Mouse (Mus musculus) E14TG2a.4 (cell line): ENCODE results near the gene Platr17.

Experiments
- H3K27me3 ChIP-seq: 2 replicates; pipeline ENCODE4 v1.6.1; 2014; ENCODE audit warnings: low read length, control low read depth; ENCODE audit not compliant: insufficient read depth
- H3K36me3 ChIP-seq: 2 replicates; pipeline ENCODE4 v1.6.1; 2014; ENCODE audit warnings: low read length, control low read depth; ENCODE audit not compliant: insufficient read depth
- H3K4me1 ChIP-seq: replicated peaks from 2 replicates; pipeline ENCODE4 v1.6.1; 2014; ENCODE audit warnings: low read depth, low read length, control low read depth
- H3K4me3 ChIP-seq: replicated peaks from 2 replicates; pipeline ENCODE4 v1.5.1; 2014; ENCODE audit warnings: mild to moderate bottlenecking, low read length
- H3K9me3 ChIP-seq: 2 replicates; pipeline ENCODE4 v1.6.1; 2014; ENCODE audit warnings: low read length, control low read depth
- CTCF ChIP-seq: conservative IDR thresholded peaks from 2 replicates; pipeline ENCODE4 v1.5.1; 2014; ENCODE audit warnings: low read length
- NANOG ChIP-seq: IDR thresholded peaks from 2 replicates; pipeline ENCODE4 v1.6.1; 2014; ENCODE audit warnings: borderline replicate concordance, low read length, mixed read lengths
- POU5F1 ChIP-seq: IDR thresholded peaks from 2 replicates; pipeline ENCODE4 v1.6.1; 2014; ENCODE audit warnings: low read length, borderline replicate concordance

Platr17 gene

DNA sequence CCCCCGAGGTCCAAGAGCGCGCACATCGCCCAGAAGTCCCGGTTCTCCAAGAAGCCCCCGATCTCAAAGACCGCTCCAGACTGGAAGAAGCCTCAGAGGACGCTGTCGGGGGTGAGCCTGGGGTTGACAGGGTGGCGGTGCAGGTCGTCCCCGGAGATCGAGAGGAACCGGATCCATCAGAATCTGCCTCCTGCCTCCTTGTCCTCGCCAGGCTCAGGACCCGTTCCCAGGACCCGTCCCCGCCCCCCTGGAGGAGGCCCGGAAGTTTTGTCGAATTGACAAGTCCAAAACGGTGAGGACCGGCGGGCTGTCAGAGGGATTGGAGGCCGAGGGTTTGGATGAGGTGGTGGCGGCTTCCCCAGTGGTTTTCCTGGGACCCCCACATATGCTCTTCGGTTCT, 36.0 kb downstream of the Platr17 start:
- peaks cover 59% of the 10 kb centered on the region for H3K4me1 ChIP-seq
- peak overlapping the region; percentile 99 for H3K4me3 ChIP-seq
- no peaks in the 10 kb centered on the region for H3K27me3 ChIP-seq
- no peak for TF ChIP-seq NANOG
- no peak for TF ChIP-seq CTCF
- TF ChIP-seq POU5F1: no peak
- H3K36me3 ChIP-seq: peaks cover 78% of the 10 kb centered on the region
- H3K9me3 ChIP-seq: no peaks in the 10 kb centered on the region

DNA sequence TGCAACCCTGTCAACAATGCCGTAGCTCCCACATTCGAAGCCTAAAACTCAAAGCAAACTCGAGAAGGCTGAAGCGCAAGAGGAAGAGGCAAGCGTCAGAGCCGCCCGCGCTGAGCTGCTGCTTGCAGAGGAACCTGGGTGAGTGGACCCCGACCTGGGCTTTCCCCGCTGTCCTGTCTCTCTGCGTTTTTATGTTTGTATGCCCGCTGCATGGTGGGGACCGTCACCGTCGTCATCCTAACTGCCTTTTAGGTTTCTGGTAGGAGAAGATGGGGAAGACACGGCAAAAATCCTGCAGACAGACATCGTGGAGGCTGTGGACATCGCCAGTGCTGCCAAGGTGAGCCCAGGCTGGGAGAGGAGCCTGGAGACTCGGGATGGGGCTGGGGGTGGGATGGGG, 36.4 kb downstream of the Platr17 start:
- Histone ChIP-seq H3K4me3 (peak overlapping the region; percentile 99), H3K4me1 (peaks cover 56% of the 10 kb centered on the region), H3K9me3 (no peaks in the 10 kb centered on the region), H3K36me3 (peaks cover 81% of the 10 kb centered on the region), H3K27me3 (no peaks in the 10 kb centered on the region)
- no peak for TF ChIP-seq POU5F1

GRCm38 (mm10) chr17:33943454-33943853, 38.5 kb downstream of the Platr17 start:
- no peaks in the 10 kb centered on the region for H3K9me3 ChIP-seq
- no peak for TF ChIP-seq NANOG
- no peak for TF ChIP-seq CTCF
- TF ChIP-seq POU5F1: no peak
- H3K27me3 ChIP-seq: no peaks in the 10 kb centered on the region
- H3K4me3 ChIP-seq: no peak overlapping the region
- peaks cover 53% of the 10 kb centered on the region for H3K4me1 ChIP-seq
- H3K36me3 ChIP-seq: peaks cover 83% of the 10 kb centered on the region

DNA sequence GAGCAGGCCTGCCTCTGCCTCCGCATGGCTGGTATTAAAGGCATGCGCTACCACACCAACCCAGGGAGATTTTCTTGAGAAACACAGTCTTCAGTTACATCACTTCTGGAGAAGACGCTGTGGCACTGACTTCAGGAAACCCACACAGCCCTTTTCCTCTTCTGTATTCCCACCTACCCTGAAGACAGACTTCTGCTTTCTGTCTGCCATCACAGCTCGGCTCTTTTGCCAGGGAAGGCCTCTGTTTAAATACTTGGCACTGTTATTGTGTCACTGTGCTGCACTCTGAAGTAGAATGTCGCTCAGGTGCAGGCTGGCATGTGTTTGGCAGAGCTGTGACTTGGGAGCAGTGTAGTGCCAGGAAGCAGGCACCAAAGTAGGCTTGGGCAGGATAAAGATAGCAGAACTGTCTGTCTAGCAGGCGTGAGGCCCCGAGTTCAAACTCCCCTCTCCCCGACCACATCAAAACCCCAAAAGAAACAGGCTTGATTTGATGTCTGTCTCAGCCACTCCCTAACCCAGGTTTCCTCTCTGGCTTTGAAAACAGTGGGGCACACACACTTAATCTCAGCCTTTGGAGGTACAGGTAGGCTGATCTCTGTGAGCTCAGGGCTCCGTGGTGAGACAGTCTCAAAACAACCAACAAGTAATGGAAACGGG, 42.6 kb downstream of the Platr17 start:
- TF ChIP-seq POU5F1: no peak
- no peak for TF ChIP-seq CTCF
- no peak for TF ChIP-seq NANOG
- Histone ChIP-seq H3K4me3 (no peak overlapping the region), H3K36me3 (peaks cover 93% of the 10 kb centered on the region), H3K27me3 (no peaks in the 10 kb centered on the region), H3K9me3 (no peaks in the 10 kb centered on the region), H3K4me1 (peaks cover 61% of the 10 kb centered on the region)

DNA sequence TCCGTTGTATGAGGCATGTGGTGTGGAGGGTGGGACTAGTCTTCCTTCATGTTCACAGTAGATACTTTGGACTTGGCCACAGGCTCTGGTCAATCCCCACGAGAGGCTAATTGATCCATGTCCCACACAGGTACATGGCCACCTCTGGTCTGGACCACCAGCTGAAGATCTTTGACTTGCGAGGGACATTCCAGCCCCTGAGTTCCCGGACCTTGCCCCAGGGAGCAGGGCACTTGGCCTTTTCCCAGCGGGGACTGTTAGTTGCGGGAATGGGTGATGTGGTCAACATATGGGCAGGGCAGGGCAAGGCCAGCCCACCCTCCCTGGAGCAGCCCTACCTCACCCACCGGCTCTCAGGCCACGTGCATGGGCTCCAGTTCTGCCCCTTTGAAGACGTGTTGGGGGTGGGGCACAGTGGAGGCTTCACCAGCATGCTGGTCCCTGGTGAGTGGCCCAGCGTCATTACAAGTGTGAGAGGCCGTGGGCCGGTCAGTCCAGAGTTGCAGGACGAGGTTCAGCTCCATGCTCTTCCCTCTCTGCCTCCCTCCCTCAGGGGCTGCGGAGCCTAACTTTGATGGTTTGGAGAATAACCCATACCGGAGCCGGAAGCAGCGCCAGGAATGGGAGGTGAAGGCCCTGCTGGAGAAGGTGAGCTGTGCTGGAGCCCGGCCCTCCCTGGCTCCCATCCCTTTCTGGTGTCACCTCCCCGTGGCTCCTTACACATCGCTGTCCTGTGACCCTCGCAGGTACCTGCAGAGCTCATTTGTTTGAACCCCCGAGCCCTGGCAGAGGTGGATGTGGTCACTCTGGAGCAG, 43.4 kb downstream of the Platr17 start:
- TF ChIP-seq POU5F1: no peak
- TF ChIP-seq NANOG: no peak
- no peak for TF ChIP-seq CTCF
- Histone ChIP-seq H3K4me3 (peak overlapping the region; percentile 45; the same call in 1 of the 2 replicates), H3K27me3 (no peaks in the 10 kb centered on the region), H3K36me3 (peaks cover 93% of the 10 kb centered on the region), H3K9me3 (no peaks in the 10 kb centered on the region), H3K4me1 (peaks cover 62% of the 10 kb centered on the region)

DNA sequence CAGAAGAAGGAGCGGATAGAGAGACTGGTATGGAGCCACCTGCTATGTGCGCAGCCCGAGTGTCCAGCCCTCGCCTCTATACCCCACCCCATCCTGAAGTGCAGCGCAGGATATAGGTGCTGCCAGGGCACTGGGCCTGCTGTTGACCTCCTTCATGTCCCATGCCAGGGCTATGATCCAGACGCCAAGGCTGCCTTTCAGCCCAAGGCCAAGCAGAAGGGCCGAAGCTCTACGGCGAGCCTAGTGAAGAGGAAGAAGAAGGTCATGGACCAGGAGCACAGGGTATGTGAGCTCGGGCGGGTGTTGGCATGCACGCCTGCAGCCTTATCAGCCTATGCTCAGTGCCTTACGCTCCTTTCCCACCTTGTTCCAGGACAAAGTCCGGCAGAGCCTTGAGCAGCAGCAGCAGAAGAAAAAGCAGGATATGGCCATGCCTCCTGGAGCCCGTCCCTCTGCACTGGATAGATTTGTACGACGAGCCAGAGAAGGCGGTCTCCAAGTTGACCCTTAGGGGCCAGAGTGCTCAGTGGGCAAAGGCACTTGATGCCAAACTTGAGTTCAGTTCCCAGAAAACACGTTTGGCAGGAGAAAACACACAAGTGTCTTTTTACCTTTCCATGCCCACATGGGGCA, 44.1 kb downstream of the Platr17 start:
- Histone ChIP-seq H3K4me1 (peaks cover 63% of the 10 kb centered on the region), H3K4me3 (peak overlapping the region; percentile 45), H3K27me3 (no peaks in the 10 kb centered on the region), H3K9me3 (no peaks in the 10 kb centered on the region), H3K36me3 (peaks cover 93% of the 10 kb centered on the region)
- TF ChIP-seq POU5F1: no peak
- TF ChIP-seq NANOG: no peak
- no peak for TF ChIP-seq CTCF

GRCm38 (mm10) chr17:33950131-33950625, 45.2 kb downstream of the Platr17 start:
- Histone ChIP-seq H3K9me3 (no peaks in the 10 kb centered on the region), H3K4me1 (peaks cover 65% of the 10 kb centered on the region), H3K36me3 (peaks cover 93% of the 10 kb centered on the region), H3K27me3 (no peaks in the 10 kb centered on the region), H3K4me3 (peak overlapping the region; percentile 95)
- TF ChIP-seq POU5F1: no peak
- TF ChIP-seq NANOG: no peak
- TF ChIP-seq CTCF: no peak
